In the genomic region with DNA sequence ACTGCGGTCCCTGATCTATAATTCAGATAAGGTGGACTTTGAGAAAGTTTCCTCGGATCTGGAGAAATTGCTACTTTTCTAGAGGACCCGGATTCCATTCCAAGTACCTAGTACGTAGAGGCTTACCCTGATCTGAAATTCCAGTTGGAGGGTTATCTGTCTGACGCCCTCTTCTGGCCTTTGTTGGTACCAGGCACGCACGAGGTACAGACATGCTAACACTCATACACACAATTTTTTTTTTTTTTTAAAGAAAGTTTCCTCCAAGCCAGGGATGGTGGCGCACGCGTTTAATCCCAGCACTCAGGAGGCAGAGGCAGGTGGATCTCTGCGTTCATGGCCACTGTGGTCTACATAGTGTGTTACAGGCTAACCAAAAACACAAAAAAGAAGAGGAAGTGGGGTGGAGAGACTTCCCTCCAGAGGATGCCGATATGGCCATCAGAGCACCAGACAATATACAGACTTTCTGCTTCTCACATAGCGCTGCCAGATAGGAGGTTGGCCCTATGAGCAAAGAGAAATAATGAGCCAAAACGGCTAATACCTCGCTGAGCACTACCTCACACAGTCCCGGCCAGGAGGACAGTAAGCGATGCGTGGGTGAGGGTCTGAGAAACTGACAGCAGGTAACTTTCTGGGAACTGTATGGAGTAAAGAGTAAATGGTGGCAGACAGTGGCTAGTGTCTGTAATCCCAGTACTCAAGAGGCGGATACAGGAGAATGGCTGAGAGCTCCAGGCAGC, we compare ENCODE assay signal across 8 mouse cellular contexts. TPM values are rescaled to one million over a fixed set of nuclear protein-coding genes. Genes with fewer than 3 reads are reported as not detected.
DNase-seq lines count a peak whose midpoint lies in the region; ATAC-seq lines count a peak whose summit lies in the region.

No protein-coding gene starts in this region.

- H3K4me1 ChIP-seq in forebrain, embryonic 12.5 days, result peaks cover 10% of the 10 kb centered on the region
- peaks cover 16% of the 10 kb centered on the region for H3K4me1 ChIP-seq in limb, embryonic 12.5 days (replicated peaks)

- peak overlapping the region; percentile 81 for H3K4me3 ChIP-seq in forebrain, embryonic 12.5 days (replicated peaks)
- H3K4me3 ChIP-seq in limb, embryonic 12.5 days (replicated peaks), result peak overlapping the region; percentile 75

- H3K9ac ChIP-seq in forebrain, embryonic 12.5 days, result no peak overlapping the region
- no peak overlapping the region for H3K9ac ChIP-seq in limb, embryonic 12.5 days (replicated peaks)

- WGBS in forebrain, embryonic 12.5 days, result 80% methylated on average over 19 of the region's 19 CpGs
- WGBS in limb, embryonic 12.5 days, result 80% methylated on average over 19 of the region's 19 CpGs

- H3K36me3 ChIP-seq in forebrain, embryonic 12.5 days (replicated peaks), result no peaks in the 10 kb centered on the region
- H3K36me3 ChIP-seq in limb, embryonic 12.5 days, result 0 out of 2 replicates have a peak, but pooled peaks cover 3% of the 10 kb centered on the region

- H3K27ac ChIP-seq in forebrain, embryonic 12.5 days, result no peak overlapping the region
- H3K27ac ChIP-seq in limb, embryonic 12.5 days, result no peak overlapping the region

- ATAC-seq in forebrain, embryonic 12.5 days (ENCODE audit: low FRiP score), result peak; percentile 5; the same call in 1 of the 2 replicates
- ATAC-seq in limb, embryonic 12.5 days (ENCODE audit: insufficient number of reproducible peaks, insufficient read depth, low FRiP score, low TSS enrichment, low read depth), result no peak

- H3K9me3 ChIP-seq in forebrain, embryonic 12.5 days, result no peaks in the 10 kb centered on the region
- no peaks in the 10 kb centered on the region for H3K9me3 ChIP-seq in limb, embryonic 12.5 days

- no peaks in the 10 kb centered on the region for H3K27me3 ChIP-seq in forebrain, embryonic 12.5 days
- no peaks in the 10 kb centered on the region for H3K27me3 ChIP-seq in limb, embryonic 12.5 days

- DNase-seq in adrenal gland, postnatal 14 days, result peak; percentile 39
- DNase-seq in adrenal gland, adult 2 months, result no peak
- DNase-seq in CD4-positive helper T cell, adult 2 months (ENCODE audit: low read depth, low spot score), result peak; percentile 65
- DNase-seq in naive thymus-derived CD4-positive, alpha-beta T cell, adult 2 months (ENCODE audit: low read depth), result peak; percentile 67
- DNase-seq in cerebellum, adult 18-20 months, result no peak
- no peak for DNase-seq in yolk sac, embryonic 10.5 days (ENCODE audit: low spot score)

- H3K4me2 ChIP-seq in forebrain, embryonic 12.5 days, result peak overlapping the region; percentile 89
- H3K4me2 ChIP-seq in limb, embryonic 12.5 days, result peak overlapping the region; percentile 91

RNA-seq across cellular contexts. Expression of a gene that starts 0.7 kb away (rescaled TPM):
- total RNA-seq in adrenal gland, postnatal 14 days (2021), result 74.1 and 84.3 TPM in 2 replicates
- 100 to 1,000 TPM in 1 of 2 experiments, 10 to 100 TPM in 1; 76.7 to 111 TPM for total RNA-seq in adrenal gland, adult 2 months (2021)
- 25.3 and 28.9 TPM in 2 replicates for polyA plus RNA-seq in adrenal gland, adult 2 months (2012; rRNA removed)
- polyA plus RNA-seq in forebrain, embryonic 12.5 days (2016; fragmentation: Nextera tagmentation; extraction: Ambion mirVana), result 37.0 and 40.7 TPM in 2 replicates
- polyA plus RNA-seq in limb, embryonic 12.5 days (2016; fragmentation: Nextera tagmentation; extraction: Ambion mirVana), result 45.5 and 50.6 TPM in 2 replicates

RNA-seq across cellular contexts. Expression of a gene that starts 45.6 kb away (rescaled TPM):
- total RNA-seq in adrenal gland, postnatal 14 days (2021), result 6.6 and 7.1 TPM in 2 replicates
- 10 to 100 TPM in 1 of 2 experiments, 1 to 10 TPM in 1; 7.4 to 13.6 TPM for total RNA-seq in adrenal gland, adult 2 months (2021)
- 4.5 and 4.7 TPM in 2 replicates for polyA plus RNA-seq in adrenal gland, adult 2 months (2012; rRNA removed)
- polyA plus RNA-seq in forebrain, embryonic 12.5 days (2016; fragmentation: Nextera tagmentation; extraction: Ambion mirVana), result 57.0 and 62.4 TPM in 2 replicates
- polyA plus RNA-seq in limb, embryonic 12.5 days (2016; fragmentation: Nextera tagmentation; extraction: Ambion mirVana), result 26.0 and 27.2 TPM in 2 replicates

Comparison
In these comparisons a context has a peak if more than half of its experiments do, and no peak if none do; other contexts are left out.
1. DNase-seq: peak in adrenal gland, postnatal 14 days (single experiment), CD4-positive helper T cell, adult 2 months (single experiment) and naive thymus-derived CD4-positive, alpha-beta T cell, adult 2 months (single experiment); none in adrenal gland, adult 2 months (single experiment), cerebellum, adult 18-20 months (0 of 2) and yolk sac, embryonic 10.5 days (single experiment).